Mouse (Mus musculus): ENCODE measurements around the gene Cmtr1.

DNA sequence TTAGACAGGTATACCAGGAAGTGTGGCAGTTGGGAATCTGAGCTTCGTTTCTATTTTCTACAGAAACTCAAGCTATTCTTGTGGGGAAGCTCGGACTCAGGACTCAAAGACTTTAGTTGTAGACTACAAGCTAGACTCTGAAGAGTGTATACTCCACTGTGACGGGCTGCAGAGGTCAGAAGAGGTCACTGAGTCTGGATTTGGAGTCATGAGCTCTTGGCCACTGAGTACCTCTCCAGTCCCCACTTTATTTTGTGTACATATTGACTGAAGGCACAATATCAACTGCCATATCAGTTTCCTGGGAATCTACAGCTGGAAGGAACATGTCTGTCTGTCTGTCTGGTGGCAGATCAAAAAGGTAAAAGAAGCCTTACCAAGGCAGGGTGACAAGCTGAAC lies 41.2 kb upstream of the Cmtr1 start:
- TF ChIP-seq POLR2A (IDR thresholded peaks at IDR 0.05; ENCODE audit: insufficient read depth, low read depth, low read length), result no peak
- TF ChIP-seq CTCF (IDR thresholded peaks at IDR 0.05; ENCODE audit: insufficient read depth, low read depth, low read length), result no peak

All from olfactory bulb, adult 2 months (tissue).